Mouse (Mus musculus): ENCODE data around the gene Fam198a. TPM values are rescaled to one million over a fixed set of nuclear protein-coding genes. Genes with fewer than 3 reads are reported as not detected.
A peak's percentile ranks its signal among the peaks of the same experiment; 100 is the strongest.

Fam198a gene
- polyA plus RNA-seq, 1 experiment from 2014 or later, result 0.45 TPM

DNA sequence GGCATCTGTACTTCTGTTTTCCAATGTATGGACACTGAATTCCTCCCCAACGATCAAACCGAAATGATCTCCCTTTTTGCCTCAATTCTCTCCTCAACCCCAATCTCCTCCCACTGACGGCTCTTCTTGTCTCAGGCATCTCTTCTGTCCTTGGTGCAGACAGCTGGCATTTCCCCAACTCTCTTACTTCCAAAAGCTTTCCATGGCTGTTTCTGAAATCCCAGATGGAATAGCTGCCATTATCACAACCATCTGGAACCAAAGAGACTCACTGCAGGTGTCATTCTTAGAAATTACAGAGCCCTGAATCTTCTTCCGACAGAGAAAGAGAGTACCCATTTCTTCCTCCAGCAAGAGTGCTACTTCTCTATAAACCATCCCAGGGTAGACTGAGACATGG, 15.9 kb upstream of the Fam198a start:
- no peaks in the 10 kb centered on the region for H3K9me3 ChIP-seq (ENCODE audit: control insufficient read depth, low read length)
- H3K4me3 ChIP-seq (ENCODE audit: low read depth, low read length), result no peak overlapping the region
- no peak for DNase-seq (ENCODE audit: low spot score)
- no peaks in the 10 kb centered on the region for H3K27me3 ChIP-seq (ENCODE audit: control insufficient read depth, insufficient read depth, low read length)
- H3K27ac ChIP-seq (replicated peaks; ENCODE audit: low read depth, low read length), result no peak overlapping the region
- H3K36me3 ChIP-seq (ENCODE audit: control insufficient read depth, insufficient read depth, low read length), result no peaks in the 10 kb centered on the region
- H3K4me2 ChIP-seq (ENCODE audit: low read depth, severe bottlenecking), result no peak overlapping the region
- no peak overlapping the region for H3K9ac ChIP-seq (ENCODE audit: low read length)
- ATAC-seq (ENCODE audit: insufficient number of reproducible peaks, low FRiP score, low TSS enrichment, low read depth), result no peak
- 79% methylated on average over 4 of the region's 4 CpGs for WGBS
- no peaks in the 10 kb centered on the region for H3K4me1 ChIP-seq (ENCODE audit: control insufficient read depth, insufficient read depth, low read length)

DNA sequence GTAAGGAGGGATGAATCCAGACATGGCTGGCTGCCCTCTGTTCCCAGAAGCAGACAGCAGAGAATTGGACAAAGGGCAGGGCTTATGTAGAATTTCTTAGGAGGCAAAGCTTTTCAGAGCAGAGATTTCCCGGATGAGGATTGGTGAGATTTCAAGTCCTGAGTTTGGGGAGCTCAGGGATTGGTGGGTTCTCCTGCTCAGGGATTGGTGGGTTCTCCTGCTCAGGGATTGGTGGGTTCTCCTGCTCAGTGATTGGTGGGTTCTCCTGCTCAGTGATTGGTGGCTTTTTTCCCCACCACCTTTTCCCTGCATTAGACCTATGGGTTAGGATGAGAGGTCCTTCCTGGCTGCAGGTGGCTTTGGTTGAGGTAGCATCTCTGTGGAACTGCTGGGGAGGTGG, 13.8 kb upstream of the Fam198a start:
- Histone ChIP-seq H3K4me2 (ENCODE audit: low read depth, severe bottlenecking) (no peak overlapping the region), H3K4me3 (ENCODE audit: low read depth, low read length) (no peak overlapping the region), H3K36me3 (ENCODE audit: control insufficient read depth, insufficient read depth, low read length) (no peaks in the 10 kb centered on the region), H3K27me3 (ENCODE audit: control insufficient read depth, insufficient read depth, low read length) (no peaks in the 10 kb centered on the region), H3K27ac (replicated peaks; ENCODE audit: low read depth, low read length) (no peak overlapping the region), H3K9me3 (ENCODE audit: control insufficient read depth, low read length) (no peaks in the 10 kb centered on the region), H3K9ac (ENCODE audit: low read length) (no peak overlapping the region), H3K4me1 (ENCODE audit: control insufficient read depth, insufficient read depth, low read length) (no peaks in the 10 kb centered on the region)
- 88% methylated on average over 1 of the region's 1 CpGs for WGBS
- DNase-seq (ENCODE audit: low spot score) (no peak), ATAC-seq (ENCODE audit: insufficient number of reproducible peaks, low FRiP score, low TSS enrichment, low read depth) (no peak)

DNA sequence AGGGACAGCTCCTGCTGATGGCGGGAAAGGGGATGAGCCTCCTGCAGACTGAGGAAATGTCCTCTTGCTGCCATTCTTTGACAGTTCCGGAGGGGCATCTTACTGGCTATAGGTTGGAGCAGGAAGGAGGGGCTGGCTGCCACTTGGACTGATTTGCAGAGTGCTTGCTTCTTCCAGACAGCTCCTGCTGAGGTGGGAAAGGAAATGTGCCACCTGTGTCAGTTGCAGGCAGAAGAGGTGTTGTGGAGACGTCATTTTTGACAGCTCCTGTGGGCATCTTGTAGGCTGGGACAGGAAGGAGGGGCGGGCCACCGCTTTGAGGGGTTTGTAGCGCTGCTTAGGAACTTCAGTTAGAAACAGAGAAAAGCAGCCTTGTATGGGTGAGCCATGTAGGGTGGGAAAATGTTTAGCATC, 13.3 kb upstream of the Fam198a start:
- ATAC-seq (ENCODE audit: insufficient number of reproducible peaks, low FRiP score, low TSS enrichment, low read depth) (no peak), DNase-seq (ENCODE audit: low spot score) (peak; percentile 23)
- no peaks in the 10 kb centered on the region for H3K4me1 ChIP-seq (ENCODE audit: control insufficient read depth, insufficient read depth, low read length)
- no peak overlapping the region for H3K27ac ChIP-seq (replicated peaks; ENCODE audit: low read depth, low read length)
- no peaks in the 10 kb centered on the region for H3K36me3 ChIP-seq (ENCODE audit: control insufficient read depth, insufficient read depth, low read length)
- peak overlapping the region; percentile 32 for H3K4me2 ChIP-seq (ENCODE audit: low read depth, severe bottlenecking)
- H3K9me3 ChIP-seq (ENCODE audit: control insufficient read depth, low read length), result no peaks in the 10 kb centered on the region
- 56% methylated on average over 6 of the region's 6 CpGs for WGBS
- H3K4me3 ChIP-seq (ENCODE audit: low read depth, low read length), result 0 out of 2 replicates have a peak overlapping the region, but pooled peaks have one; percentile 33
- H3K27me3 ChIP-seq (ENCODE audit: control insufficient read depth, insufficient read depth, low read length), result no peaks in the 10 kb centered on the region
- H3K9ac ChIP-seq (ENCODE audit: low read length), result no peak overlapping the region

DNA sequence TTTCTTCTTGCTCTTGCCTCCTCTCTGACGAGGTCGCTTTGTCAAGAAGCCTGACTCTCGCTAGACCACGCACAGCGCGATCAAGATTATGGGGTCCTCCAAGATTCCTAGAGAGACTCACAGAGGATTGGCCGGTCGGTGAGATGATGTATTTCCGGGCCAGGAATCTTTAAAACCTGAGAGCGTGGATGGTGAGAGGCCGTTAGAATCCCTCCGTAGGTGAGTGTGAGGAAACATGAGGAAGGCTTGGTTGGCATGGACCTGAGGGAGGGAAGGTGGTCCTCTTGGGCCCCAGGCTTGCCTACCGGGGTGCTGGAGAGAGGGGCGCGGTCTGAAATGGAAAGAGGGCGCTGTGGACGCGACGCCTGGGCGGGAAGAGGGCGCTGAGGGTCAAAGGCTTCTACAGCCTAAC, 12.8 kb upstream of the Fam198a start:
- no peak overlapping the region for H3K27ac ChIP-seq (replicated peaks; ENCODE audit: low read depth, low read length)

DNA sequence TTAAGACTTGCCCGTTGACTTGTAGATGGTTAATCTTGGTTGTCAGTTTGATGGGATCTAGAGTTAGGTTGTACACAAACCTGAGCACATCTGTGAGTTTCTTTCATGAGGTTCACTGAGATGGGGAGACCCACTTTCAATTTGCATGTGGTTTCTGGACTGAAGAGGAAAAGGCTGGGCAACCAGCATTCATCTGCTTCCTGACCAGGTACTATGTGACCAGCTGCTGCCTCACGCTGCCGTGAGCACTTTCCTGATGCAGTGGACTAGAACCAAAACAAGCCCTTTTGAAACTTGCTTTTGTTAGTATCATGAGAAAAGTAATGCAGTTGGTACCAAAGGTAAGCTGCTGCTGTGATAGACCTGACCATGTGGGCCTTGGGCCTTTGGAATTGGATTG, 7.8 kb upstream of the Fam198a start:
- no peak overlapping the region for H3K4me3 ChIP-seq (ENCODE audit: low read depth, low read length)
- no peaks in the 10 kb centered on the region for H3K36me3 ChIP-seq (ENCODE audit: control insufficient read depth, insufficient read depth, low read length)
- H3K27me3 ChIP-seq (ENCODE audit: control insufficient read depth, insufficient read depth, low read length), result no peaks in the 10 kb centered on the region
- 89% methylated on average over 3 of the region's 3 CpGs for WGBS
- DNase-seq (ENCODE audit: low spot score) (no peak), ATAC-seq (ENCODE audit: insufficient number of reproducible peaks, low FRiP score, low TSS enrichment, low read depth) (no peak)
- H3K9me3 ChIP-seq (ENCODE audit: control insufficient read depth, low read length), result no peaks in the 10 kb centered on the region
- no peaks in the 10 kb centered on the region for H3K4me1 ChIP-seq (ENCODE audit: control insufficient read depth, insufficient read depth, low read length)
- H3K9ac ChIP-seq (ENCODE audit: low read length), result no peak overlapping the region
- no peak overlapping the region for H3K4me2 ChIP-seq (ENCODE audit: low read depth, severe bottlenecking)
- H3K27ac ChIP-seq (replicated peaks; ENCODE audit: low read depth, low read length), result no peak overlapping the region

More for the DNA sequence above, 12.8 kb upstream of the Fam198a start:
- Histone ChIP-seq H3K9me3 (ENCODE audit: control insufficient read depth, low read length) (no peaks in the 10 kb centered on the region), H3K4me1 (ENCODE audit: control insufficient read depth, insufficient read depth, low read length) (no peaks in the 10 kb centered on the region), H3K9ac (ENCODE audit: low read length) (peak overlapping the region; percentile 56), H3K36me3 (ENCODE audit: control insufficient read depth, insufficient read depth, low read length) (no peaks in the 10 kb centered on the region), H3K27me3 (ENCODE audit: control insufficient read depth, insufficient read depth, low read length) (no peaks in the 10 kb centered on the region), H3K4me2 (ENCODE audit: low read depth, severe bottlenecking) (peak overlapping the region; percentile 32), H3K4me3 (ENCODE audit: low read depth, low read length) (peak overlapping the region; percentile 33)
- DNase-seq (ENCODE audit: low spot score) (peak; percentile 51), ATAC-seq (ENCODE audit: insufficient number of reproducible peaks, low FRiP score, low TSS enrichment, low read depth) (no peak)
- 53% methylated on average over 21 of the region's 21 CpGs for WGBS

DNA sequence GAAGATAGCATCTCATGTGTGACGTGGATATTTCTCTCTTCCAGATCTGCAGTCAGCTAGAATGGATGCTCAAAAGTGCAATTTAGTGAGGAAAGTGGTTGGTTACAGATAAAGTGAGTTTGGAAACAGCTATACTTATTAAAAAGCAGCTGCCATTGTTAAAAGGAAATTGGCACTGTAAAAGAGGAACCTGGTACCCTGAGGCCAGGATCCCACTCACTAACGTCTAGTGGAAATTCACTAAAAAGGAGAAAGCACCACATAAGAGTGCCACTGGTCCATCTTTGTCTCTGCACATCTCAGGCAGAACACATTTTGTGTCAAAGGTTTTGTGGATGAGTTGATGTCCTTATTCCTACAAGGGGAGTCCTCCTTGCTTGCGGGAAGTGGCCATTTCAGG, 7.2 kb upstream of the Fam198a start:
- no peak overlapping the region for H3K27ac ChIP-seq (replicated peaks; ENCODE audit: low read depth, low read length)
- no peak overlapping the region for H3K4me3 ChIP-seq (ENCODE audit: low read depth, low read length)
- no peaks in the 10 kb centered on the region for H3K4me1 ChIP-seq (ENCODE audit: control insufficient read depth, insufficient read depth, low read length)
- no peak overlapping the region for H3K4me2 ChIP-seq (ENCODE audit: low read depth, severe bottlenecking)
- no peaks in the 10 kb centered on the region for H3K27me3 ChIP-seq (ENCODE audit: control insufficient read depth, insufficient read depth, low read length)
- H3K9ac ChIP-seq (ENCODE audit: low read length), result no peak overlapping the region
- no peaks in the 10 kb centered on the region for H3K36me3 ChIP-seq (ENCODE audit: control insufficient read depth, insufficient read depth, low read length)
- ATAC-seq (ENCODE audit: insufficient number of reproducible peaks, low FRiP score, low TSS enrichment, low read depth) (no peak), DNase-seq (ENCODE audit: low spot score) (no peak)
- H3K9me3 ChIP-seq (ENCODE audit: control insufficient read depth, low read length), result no peaks in the 10 kb centered on the region
- WGBS, result 80% methylated on average over 3 of the region's 3 CpGs

DNA sequence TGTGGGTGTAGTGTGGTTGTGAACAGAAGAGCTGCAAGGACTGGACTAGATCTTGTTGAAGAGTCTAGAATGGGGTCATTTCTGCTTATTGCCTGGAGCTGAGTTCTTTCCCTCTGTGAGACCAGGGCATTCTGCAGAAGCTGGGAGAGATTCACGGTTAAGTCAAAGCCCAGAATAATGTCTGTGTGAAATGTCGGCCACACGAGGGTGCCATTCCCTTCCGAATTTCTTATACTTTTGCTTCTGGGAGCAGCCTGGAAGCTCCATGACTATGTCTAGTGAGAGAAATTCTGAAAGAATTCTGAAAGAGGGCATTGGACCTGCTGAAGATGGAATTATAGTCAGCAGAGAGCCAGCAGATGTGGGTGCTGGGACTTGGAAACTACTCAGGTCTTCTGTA, 3.0 kb upstream of the Fam198a start:
- 6% methylated on average over 4 of the region's 4 CpGs for WGBS
- H3K9ac ChIP-seq (ENCODE audit: low read length), result no peak overlapping the region
- no peaks in the 10 kb centered on the region for H3K9me3 ChIP-seq (ENCODE audit: control insufficient read depth, low read length)
- H3K27ac ChIP-seq (replicated peaks; ENCODE audit: low read depth, low read length), result no peak overlapping the region
- ATAC-seq (ENCODE audit: insufficient number of reproducible peaks, low FRiP score, low TSS enrichment, low read depth) (no peak), DNase-seq (ENCODE audit: low spot score) (peak; percentile 56)
- H3K27me3 ChIP-seq (ENCODE audit: control insufficient read depth, insufficient read depth, low read length), result no peaks in the 10 kb centered on the region
- no peaks in the 10 kb centered on the region for H3K4me1 ChIP-seq (ENCODE audit: control insufficient read depth, insufficient read depth, low read length)
- H3K4me3 ChIP-seq (ENCODE audit: low read depth, low read length), result no peak overlapping the region
- no peak overlapping the region for H3K4me2 ChIP-seq (ENCODE audit: low read depth, severe bottlenecking)
- H3K36me3 ChIP-seq (ENCODE audit: control insufficient read depth, insufficient read depth, low read length), result no peaks in the 10 kb centered on the region

DNA sequence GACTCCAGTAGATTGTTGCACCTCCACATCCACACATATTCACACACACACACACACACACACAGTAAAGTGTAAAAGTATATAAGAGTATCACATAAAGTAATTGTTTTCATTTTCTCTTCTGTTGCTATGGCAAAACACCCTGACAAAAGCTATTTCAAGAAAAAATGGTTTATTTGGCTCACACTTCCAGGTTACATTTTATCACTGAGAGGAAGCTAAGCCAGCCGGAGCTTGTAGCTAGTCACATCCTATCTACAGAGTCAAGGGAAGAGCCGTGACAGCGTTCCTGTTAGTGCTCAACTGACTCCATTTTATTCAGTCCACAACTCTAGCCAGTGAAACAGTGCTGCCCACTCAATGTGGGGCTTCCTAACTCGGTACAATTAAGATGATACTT, 2.4 kb upstream of the Fam198a start:
- Histone ChIP-seq H3K9me3 (ENCODE audit: control insufficient read depth, low read length) (no peaks in the 10 kb centered on the region), H3K4me3 (ENCODE audit: low read depth, low read length) (no peak overlapping the region), H3K4me1 (ENCODE audit: control insufficient read depth, insufficient read depth, low read length) (no peaks in the 10 kb centered on the region), H3K27me3 (ENCODE audit: control insufficient read depth, insufficient read depth, low read length) (no peaks in the 10 kb centered on the region), H3K4me2 (ENCODE audit: low read depth, severe bottlenecking) (no peak overlapping the region), H3K36me3 (ENCODE audit: control insufficient read depth, insufficient read depth, low read length) (no peaks in the 10 kb centered on the region), H3K9ac (ENCODE audit: low read length) (no peak overlapping the region), H3K27ac (replicated peaks; ENCODE audit: low read depth, low read length) (no peak overlapping the region)
- DNase-seq (ENCODE audit: low spot score) (no peak), ATAC-seq (ENCODE audit: insufficient number of reproducible peaks, low FRiP score, low TSS enrichment, low read depth) (no peak)
- WGBS, result 75% methylated on average over 4 of the region's 4 CpGs

DNA sequence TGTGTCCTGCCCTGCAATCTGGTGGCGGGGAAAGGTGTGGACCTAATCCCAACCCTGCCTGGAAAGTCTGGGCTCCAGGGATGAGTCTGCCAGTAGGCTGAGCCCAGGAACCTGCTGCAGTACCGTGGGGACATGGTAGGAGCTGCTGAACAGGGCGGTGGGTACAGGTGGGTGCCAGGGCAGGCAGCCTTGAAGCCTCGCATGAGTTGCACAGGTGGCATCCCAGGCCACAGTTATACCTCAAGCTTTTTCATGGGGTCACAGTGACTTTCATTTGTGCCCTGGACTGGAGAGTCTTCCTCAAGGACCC, 281 bp downstream of the Fam198a start:
- Histone ChIP-seq H3K27ac (replicated peaks; ENCODE audit: low read depth, low read length) (no peak overlapping the region), H3K9ac (ENCODE audit: low read length) (no peak overlapping the region; the same call in 1 of the 2 replicates), H3K4me3 (ENCODE audit: low read depth, low read length) (peak overlapping the region; percentile 5; the same call in 1 of the 2 replicates), H3K4me2 (ENCODE audit: low read depth, severe bottlenecking) (peak overlapping the region; percentile 31), H3K9me3 (ENCODE audit: control insufficient read depth, low read length) (no peaks in the 10 kb centered on the region), H3K27me3 (ENCODE audit: control insufficient read depth, insufficient read depth, low read length) (no peaks in the 10 kb centered on the region), H3K36me3 (ENCODE audit: control insufficient read depth, insufficient read depth, low read length) (no peaks in the 10 kb centered on the region), H3K4me1 (ENCODE audit: control insufficient read depth, insufficient read depth, low read length) (no peaks in the 10 kb centered on the region)
- DNase-seq (ENCODE audit: low spot score) (no peak), ATAC-seq (ENCODE audit: insufficient number of reproducible peaks, low FRiP score, low TSS enrichment, low read depth) (no peak)
- 37% methylated on average over 4 of the region's 4 CpGs for WGBS
